Comparison of ENCODE assay signal across 16 mouse cellular contexts in genomic region chr2:148439691-148440276, GRCm38 (mm10). TPM values are rescaled to one million over a fixed set of nuclear protein-coding genes. Genes with fewer than 3 reads are reported as not detected.
DNase-seq lines count a peak whose midpoint lies in the region; ATAC-seq lines count a peak whose summit lies in the region.
"Had no signal": no experiment of that assay in that cellular context is flagged by ENCODE, and none has a peak within 500 bp of the region (broad histone marks: within the 10 kb centered on the region; RNA-seq: fewer than 3 reads in every experiment).

No protein-coding gene starts in this region.

- H3K27ac ChIP-seq in embryonic facial prominence, embryonic 14.5 days (replicated peaks; ENCODE audit: low read depth, low read length) = no peak overlapping the region
- H3K27ac ChIP-seq in embryonic facial prominence, embryonic 10.5 days (replicated peaks) = no peak overlapping the region
- no peak overlapping the region for H3K27ac ChIP-seq in kidney, embryonic 14.5 days (ENCODE audit: low read depth, low read length)
- H3K27ac ChIP-seq in neural tube, embryonic 13.5 days (replicated peaks) = no peak overlapping the region
- H3K27ac ChIP-seq: limb, embryonic 15.5 days; midbrain, embryonic 13.5 days; neural tube, embryonic 12.5 days had no signal

- H3K4me2 ChIP-seq in embryonic facial prominence, embryonic 14.5 days (ENCODE audit: low read depth, low read length) = no peak overlapping the region
- H3K4me2 ChIP-seq in kidney, embryonic 14.5 days (replicated peaks; ENCODE audit: low read depth, low read length) = peak overlapping the region; percentile 17; the same call in 1 of the 2 replicates
- peak overlapping the region; percentile 20; the same call in 1 of the 2 replicates for H3K4me2 ChIP-seq in neural tube, embryonic 13.5 days
- H3K4me2 ChIP-seq: limb, embryonic 15.5 days; midbrain, embryonic 13.5 days; neural tube, embryonic 12.5 days had no signal

- WGBS in embryonic facial prominence, embryonic 14.5 days = 47% methylated on average over 3 of the region's 3 CpGs
- 62% methylated on average over 3 of the region's 3 CpGs for WGBS in embryonic facial prominence, embryonic 10.5 days
- 35% methylated on average over 3 of the region's 3 CpGs for WGBS in kidney, embryonic 14.5 days
- 78% methylated on average over 3 of the region's 3 CpGs for WGBS in neural tube, embryonic 13.5 days

- H3K4me3 ChIP-seq in embryonic facial prominence, embryonic 14.5 days (ENCODE audit: low read depth, low read length) = 0 out of 2 replicates have a peak overlapping the region, but pooled peaks have one; percentile 4
- no peak overlapping the region for H3K4me3 ChIP-seq in embryonic facial prominence, embryonic 10.5 days
- peak overlapping the region; percentile 4; the same call in 1 of the 2 replicates for H3K4me3 ChIP-seq in kidney, embryonic 14.5 days (ENCODE audit: low read length)
- H3K4me3 ChIP-seq in neural tube, embryonic 13.5 days = no peak overlapping the region
- H3K4me3 ChIP-seq: limb, embryonic 15.5 days; midbrain, embryonic 13.5 days; neural tube, embryonic 12.5 days had no signal

- DNase-seq in embryonic facial prominence, embryonic 14.5 days (ENCODE audit: low spot score) = no peak
- no peak for DNase-seq in embryonic facial prominence, embryonic 10.5 days (ENCODE audit: low spot score)
- DNase-seq in kidney, postnatal 14 days = no peak
- DNase-seq in neural tube, embryonic 10.5 days (ENCODE audit: extremely low spot score, low spot score) = no peak
- no peak for DNase-seq in layer of hippocampus, adult 9-10 months (ENCODE audit: low spot score)
- DNase-seq in thymus, adult 18-20 months = no peak
- DNase-seq: cerebellum, postnatal 25 days; kidney, adult 11 months; layer of hippocampus, postnatal 36 days; right cerebral cortex, adult 18-20 months had no signal

- H3K27me3 ChIP-seq in embryonic facial prominence, embryonic 14.5 days (replicated peaks; ENCODE audit: control insufficient read depth, insufficient read depth, low read length) = no peaks in the 10 kb centered on the region
- H3K27me3 ChIP-seq in embryonic facial prominence, embryonic 10.5 days (replicated peaks; ENCODE audit: low read depth, poor library complexity, severe bottlenecking) = no peaks in the 10 kb centered on the region
- no peaks in the 10 kb centered on the region for H3K27me3 ChIP-seq in kidney, embryonic 14.5 days (ENCODE audit: control insufficient read depth, insufficient read depth, low read length)
- no peaks in the 10 kb centered on the region for H3K27me3 ChIP-seq in neural tube, embryonic 13.5 days
- H3K27me3 ChIP-seq: limb, embryonic 15.5 days; midbrain, embryonic 13.5 days; neural tube, embryonic 12.5 days had no signal

- no peaks in the 10 kb centered on the region for H3K36me3 ChIP-seq in embryonic facial prominence, embryonic 14.5 days (ENCODE audit: control insufficient read depth, insufficient read depth, low read length)
- H3K36me3 ChIP-seq in embryonic facial prominence, embryonic 10.5 days (replicated peaks) = no peaks in the 10 kb centered on the region
- no peaks in the 10 kb centered on the region for H3K36me3 ChIP-seq in kidney, embryonic 14.5 days (ENCODE audit: control insufficient read depth, insufficient read depth, low read length)
- no peaks in the 10 kb centered on the region for H3K36me3 ChIP-seq in neural tube, embryonic 13.5 days
- H3K36me3 ChIP-seq: limb, embryonic 15.5 days; midbrain, embryonic 13.5 days; neural tube, embryonic 12.5 days had no signal

- no peaks in the 10 kb centered on the region for H3K4me1 ChIP-seq in embryonic facial prominence, embryonic 14.5 days (ENCODE audit: control insufficient read depth, insufficient read depth, low read length)
- peaks cover 24% of the 10 kb centered on the region for H3K4me1 ChIP-seq in embryonic facial prominence, embryonic 10.5 days
- peaks cover 6% of the 10 kb centered on the region; the same call in 1 of the 2 replicates for H3K4me1 ChIP-seq in kidney, embryonic 14.5 days (ENCODE audit: control insufficient read depth, insufficient read depth, low read length)
- H3K4me1 ChIP-seq in neural tube, embryonic 13.5 days (replicated peaks) = no peaks in the 10 kb centered on the region
- H3K4me1 ChIP-seq: midbrain, embryonic 13.5 days; neural tube, embryonic 12.5 days had no signal

- no peaks in the 10 kb centered on the region for H3K9me3 ChIP-seq in embryonic facial prominence, embryonic 14.5 days (ENCODE audit: control insufficient read depth, low read length)
- H3K9me3 ChIP-seq in embryonic facial prominence, embryonic 10.5 days = no peaks in the 10 kb centered on the region
- no peaks in the 10 kb centered on the region for H3K9me3 ChIP-seq in kidney, embryonic 14.5 days (ENCODE audit: control insufficient read depth, low read length)
- H3K9me3 ChIP-seq in neural tube, embryonic 13.5 days = no peaks in the 10 kb centered on the region
- H3K9me3 ChIP-seq: limb, embryonic 15.5 days; midbrain, embryonic 13.5 days; neural tube, embryonic 12.5 days had no signal

- ATAC-seq in embryonic facial prominence, embryonic 14.5 days (ENCODE audit: low read depth) = no peak
- no peak for ATAC-seq in kidney, embryonic 14.5 days (ENCODE audit: low FRiP score, low TSS enrichment)
- ATAC-seq in neural tube, embryonic 13.5 days (ENCODE audit: low read depth) = no peak
- ATAC-seq: midbrain, embryonic 13.5 days had no signal

- H3K9ac ChIP-seq in embryonic facial prominence, embryonic 14.5 days (ENCODE audit: low read depth, low read length) = no peak overlapping the region
- H3K9ac ChIP-seq in kidney, embryonic 14.5 days (ENCODE audit: low read depth, low read length) = no peak overlapping the region
- H3K9ac ChIP-seq in neural tube, embryonic 13.5 days = no peak overlapping the region
- H3K9ac ChIP-seq: limb, embryonic 15.5 days; midbrain, embryonic 13.5 days; neural tube, embryonic 12.5 days had no signal

RNA-seq across cellular contexts. Expression of gene Cd93, which starts 3.6 kb away (rescaled TPM):
- 14.0 and 14.6 TPM in 2 replicates for polyA plus RNA-seq in embryonic facial prominence, embryonic 14.5 days (2014; fragmentation: Nextera tagmentation; extraction: Ambion mirVana)
- 5.1 and 5.6 TPM in 2 replicates for polyA plus RNA-seq in embryonic facial prominence, embryonic 10.5 days (2016; fragmentation: Nextera tagmentation; extraction: Ambion mirVana)
- 14.0 and 16.0 TPM in 2 replicates for polyA plus RNA-seq in kidney, embryonic 14.5 days (2014; fragmentation: Nextera tagmentation; extraction: Ambion mirVana)
- polyA plus RNA-seq in neural tube, embryonic 13.5 days (2015; fragmentation: Nextera tagmentation; extraction: Ambion mirVana) = 9.2 TPM in 2 replicates

RNA-seq across cellular contexts. Expression of gene Thbd, which starts 31.8 kb away (rescaled TPM):
- polyA plus RNA-seq in embryonic facial prominence, embryonic 14.5 days (2014; fragmentation: Nextera tagmentation; extraction: Ambion mirVana) = 29.7 and 31.4 TPM in 2 replicates
- polyA plus RNA-seq in embryonic facial prominence, embryonic 10.5 days (2016; fragmentation: Nextera tagmentation; extraction: Ambion mirVana) = 6.3 and 7.3 TPM in 2 replicates
- 3.7 and 6.7 TPM in 2 replicates for polyA plus RNA-seq in kidney, embryonic 14.5 days (2014; fragmentation: Nextera tagmentation; extraction: Ambion mirVana)
- 8.7 and 10.0 TPM in 2 replicates for polyA plus RNA-seq in neural tube, embryonic 13.5 days (2015; fragmentation: Nextera tagmentation; extraction: Ambion mirVana)

RNA-seq across cellular contexts. Expression of gene Sstr4, which starts 44.6 kb away (rescaled TPM):
- 4.1 and 4.9 TPM in 2 replicates for polyA plus RNA-seq in embryonic facial prominence, embryonic 14.5 days (2014; fragmentation: Nextera tagmentation; extraction: Ambion mirVana)
- polyA plus RNA-seq in embryonic facial prominence, embryonic 10.5 days (2016; fragmentation: Nextera tagmentation; extraction: Ambion mirVana) = 0.85 and 1.0 TPM in 2 replicates
- polyA plus RNA-seq in kidney, embryonic 14.5 days (2014; fragmentation: Nextera tagmentation; extraction: Ambion mirVana) = 0.36 and 0.45 TPM in 2 replicates
- polyA plus RNA-seq in neural tube, embryonic 13.5 days (2015; fragmentation: Nextera tagmentation; extraction: Ambion mirVana) = 1.7 and 2.9 TPM in 2 replicates
- polyA plus RNA-seq: thymus, postnatal 0 days had no signal

Comparison
In these comparisons a context has a peak if more than half of its experiments do, and no peak if none do; other contexts are left out.
1. H3K4me3 ChIP-seq: peak in embryonic facial prominence, embryonic 14.5 days (single experiment) and kidney, embryonic 14.5 days (single experiment); none in embryonic facial prominence, embryonic 10.5 days (single experiment) and neural tube, embryonic 13.5 days (single experiment).